Mouse (Mus musculus) urinary bladder, adult 2 months (tissue): ENCODE data around the gene Mtg2. TPM values are rescaled to one million over a fixed set of nuclear protein-coding genes. Genes with fewer than 3 reads are reported as not detected.

Experiments used
- DNase-seq: peaks from one replicate; pipeline ENCODE4 v3.0.0; 2022; ENCODE audit warnings: low spot score
- polyA plus RNA-seq: library from polyadenylated mRNA; depleted of rRNA; stranded (reverse); fragments of >200 nt; gene quantifications from 2 replicates; pipeline ENCODE4 v1.2.3, GENCODE M21; 2012

Mtg2 gene
- polyA plus RNA-seq, 1 experiment: 33.0 TPM

DNA sequence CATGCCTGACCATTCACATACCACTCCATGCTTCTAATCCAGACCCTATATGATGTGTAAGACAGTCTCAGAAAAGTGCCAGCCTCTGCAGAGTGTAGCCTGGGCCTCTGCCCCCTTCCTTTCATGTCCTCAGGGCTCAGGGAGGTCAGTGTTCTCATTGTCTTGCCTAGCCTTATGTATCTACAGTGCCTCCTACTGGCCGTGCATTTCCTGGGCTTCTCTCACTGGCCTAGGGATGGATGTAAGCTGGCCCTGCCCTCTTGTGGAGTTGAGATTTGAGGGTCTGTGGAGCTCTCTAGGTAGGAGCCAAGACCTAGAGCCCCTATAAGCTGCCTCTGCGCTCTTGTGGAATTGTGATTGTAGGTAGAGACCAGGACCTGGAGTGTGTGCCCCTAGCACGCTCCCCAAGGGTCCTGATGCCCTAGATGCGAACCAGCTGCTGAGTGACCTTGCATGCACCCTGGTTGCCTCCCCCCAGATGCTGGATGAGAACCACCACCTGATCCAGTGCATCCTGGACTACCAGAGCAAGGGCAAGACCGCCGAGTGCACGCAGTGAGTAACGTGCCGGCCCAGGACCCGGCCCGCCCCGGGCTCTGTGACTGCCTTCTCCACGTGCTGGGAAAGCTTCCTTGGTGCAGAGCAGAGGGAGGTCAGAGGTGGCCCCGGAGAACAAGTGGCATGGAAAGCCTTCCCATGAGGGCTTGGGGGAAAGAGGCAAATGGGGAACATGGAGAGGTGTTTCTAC, 18.2 kb upstream of the Mtg2 start:
- DNase-seq: no peak

- no peak for DNase-seq
Observed at GRCm38 (mm10) chr2:180053001-180053400, 17.4 kb upstream of the Mtg2 start.

- no peak for DNase-seq
Observed at GRCm38 (mm10) chr2:180063338-180064131, 6.9 kb upstream of the Mtg2 start.

GRCm38 (mm10) chr2:180069770-180070480, 463 bp upstream of the Mtg2 start:
- DNase-seq: no peak

DNA sequence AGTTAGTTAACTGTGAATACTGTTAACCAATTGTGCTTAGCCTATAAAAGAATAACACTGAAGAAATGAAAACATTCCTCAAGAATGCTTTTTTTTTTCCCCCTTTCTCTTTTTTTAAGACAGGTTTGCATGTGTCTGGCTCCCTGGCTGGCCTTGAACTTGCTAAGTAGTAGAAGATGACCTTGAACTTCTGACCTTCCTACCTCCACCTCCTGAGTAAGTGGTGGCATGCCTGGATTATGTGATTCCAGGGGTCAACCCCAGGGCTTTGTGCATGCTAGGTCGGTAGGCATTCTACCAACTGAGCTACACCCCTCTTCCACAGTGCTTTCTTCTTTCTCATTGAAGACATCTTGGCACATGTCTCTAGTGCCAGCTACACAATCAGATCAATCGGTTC, 1.3 kb downstream of the Mtg2 start:
- no peak for DNase-seq

GRCm38 (mm10) chr2:180072886-180073285, 2.5 kb downstream of the Mtg2 start:
- DNase-seq: no peak

DNA sequence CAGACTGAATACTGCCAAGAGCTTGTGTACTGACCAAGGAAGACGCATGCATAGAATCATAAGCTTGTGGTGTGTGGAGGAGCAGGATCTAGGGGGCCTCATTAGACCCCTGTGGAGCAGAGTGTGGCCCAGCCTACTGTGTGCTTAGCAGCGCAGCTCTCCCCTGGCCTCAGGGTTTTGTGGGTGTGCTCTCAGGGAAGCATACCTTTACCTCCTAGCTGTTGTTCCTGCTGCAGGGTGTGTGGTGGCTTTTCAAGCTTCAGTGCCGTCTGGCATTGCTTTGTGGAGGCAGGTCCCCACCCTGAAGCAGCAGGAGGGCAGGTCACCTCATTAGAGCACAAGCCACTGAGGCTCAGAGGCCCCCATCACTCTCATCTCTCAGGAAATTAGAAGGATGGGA, 7.2 kb downstream of the Mtg2 start:
- no peak for DNase-seq

DNA sequence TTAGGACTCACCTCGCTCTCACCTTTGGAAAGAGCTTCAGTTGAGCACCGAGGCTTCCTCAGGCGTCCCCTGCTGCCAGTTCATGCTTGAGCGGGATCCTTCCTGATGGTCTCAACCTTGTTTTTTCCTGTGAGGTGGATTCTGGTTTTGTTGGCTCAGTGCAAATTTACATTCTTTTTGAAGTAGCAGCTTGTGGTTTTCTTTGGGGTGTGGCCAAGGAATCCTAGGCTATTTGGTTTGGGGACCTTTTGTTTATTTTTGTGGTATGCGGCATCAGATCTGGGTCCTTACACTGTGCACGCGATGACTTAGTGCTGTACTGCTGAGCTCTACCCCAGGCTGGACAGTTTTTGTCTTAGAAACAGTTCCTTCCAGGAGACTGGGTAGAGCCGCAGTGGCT, 10.3 kb downstream of the Mtg2 start:
- no peak for DNase-seq

DNA sequence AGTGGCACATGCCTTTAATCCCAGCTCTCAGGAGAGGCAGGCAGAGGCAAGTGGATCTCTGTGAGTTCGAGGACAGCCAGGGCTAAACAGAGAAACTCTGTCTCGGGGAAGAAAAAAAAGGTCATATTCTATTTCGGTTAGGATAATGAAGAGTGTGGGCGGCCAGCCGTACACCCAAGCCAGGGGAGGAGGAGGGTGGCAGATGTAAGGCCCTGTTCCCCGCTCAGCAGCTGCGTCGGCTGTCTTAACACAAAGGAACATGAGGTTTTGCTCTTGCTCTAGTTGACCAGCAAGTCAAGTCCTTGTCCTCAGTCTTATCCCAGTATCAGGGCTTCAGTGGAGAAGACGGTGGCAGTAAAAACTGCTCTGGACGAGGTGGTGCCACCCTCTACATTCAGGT, 12.7 kb downstream of the Mtg2 start:
- DNase-seq: no peak

DNA sequence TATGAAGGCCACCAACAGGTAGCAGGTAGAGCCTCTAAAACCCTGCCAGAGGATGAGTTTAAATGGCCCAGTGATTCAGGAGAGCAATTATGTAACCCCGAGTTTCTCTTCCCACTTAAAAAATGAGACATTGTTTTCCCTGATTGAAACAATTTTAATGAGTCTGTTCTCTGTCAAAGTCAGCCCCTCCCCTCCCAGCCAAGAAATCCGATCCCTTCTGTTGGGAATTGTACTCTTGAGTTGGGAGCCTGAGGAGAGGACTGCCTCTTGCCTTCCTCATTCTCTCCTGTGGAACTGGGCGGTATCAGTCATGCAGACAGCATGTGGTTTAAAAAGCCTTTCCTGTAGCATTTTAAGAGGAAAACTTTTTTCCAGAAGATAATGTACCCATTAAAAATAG, 14.2 kb downstream of the Mtg2 start:
- DNase-seq: no peak

- no peak for DNase-seq
Observed at GRCm38 (mm10) chr2:180085926-180086636, 15.7 kb downstream of the Mtg2 start.

DNA sequence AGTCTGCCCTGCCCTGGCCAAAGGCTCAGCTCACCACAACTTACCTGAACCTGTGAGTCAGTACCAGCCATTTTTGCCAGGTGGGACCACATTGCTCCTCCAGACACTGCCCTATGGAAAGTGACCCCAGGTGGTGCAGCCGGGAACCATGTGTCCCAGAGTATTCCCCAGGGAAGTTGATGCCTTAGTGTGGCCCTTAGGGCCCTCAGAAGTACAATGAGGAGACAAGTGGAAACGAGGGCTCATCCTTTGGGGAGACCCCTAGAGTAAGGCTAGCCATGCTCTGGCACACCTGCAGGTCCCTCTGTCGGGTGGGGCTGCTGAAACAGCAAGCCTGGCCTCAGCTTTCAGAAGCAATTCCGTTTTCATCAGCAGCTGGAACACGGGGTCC, 16.2 kb downstream of the Mtg2 start:
- DNase-seq: no peak

DNA sequence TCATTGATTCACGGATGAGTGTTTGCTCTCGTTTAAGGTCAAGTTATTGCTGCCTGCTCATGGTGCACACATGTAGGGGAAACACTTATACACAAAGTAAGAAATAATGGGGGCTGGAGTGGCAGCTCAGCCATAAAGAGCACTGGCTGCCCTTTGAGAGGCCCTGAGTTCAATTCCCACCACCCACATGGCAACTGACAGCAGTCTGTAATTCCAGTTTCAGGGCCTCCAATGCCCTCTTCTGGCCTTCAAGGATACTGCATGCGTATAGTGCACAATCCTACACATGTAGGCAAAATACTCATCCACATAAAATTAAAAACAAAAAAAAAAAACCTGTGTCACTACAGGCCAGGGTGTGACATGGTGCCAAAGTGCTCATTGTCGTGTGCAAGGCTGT, 17.1 kb downstream of the Mtg2 start:
- no peak for DNase-seq

DNA sequence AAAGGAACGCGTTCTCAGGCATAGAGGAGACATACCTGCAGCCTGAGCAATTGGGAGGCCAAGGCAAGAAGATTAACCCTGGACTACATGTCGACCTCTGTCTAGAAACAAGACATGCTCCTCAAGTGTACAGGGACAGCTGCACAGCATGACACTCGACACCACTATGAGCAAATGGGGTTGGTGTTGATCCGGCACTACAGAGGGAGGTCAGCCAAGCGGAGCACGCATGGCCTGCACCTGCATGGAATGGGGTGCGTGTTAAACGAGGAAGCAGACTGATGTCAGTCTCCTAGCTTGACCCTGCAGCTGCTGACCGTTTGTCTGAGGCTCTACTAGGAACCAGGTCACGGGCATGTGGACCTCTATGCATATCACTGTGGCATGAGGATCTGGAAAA, 19.9 kb downstream of the Mtg2 start:
- DNase-seq: no peak

- no peak for DNase-seq
Observed at GRCm38 (mm10) chr2:180095711-180096110, 25.3 kb downstream of the Mtg2 start.

GRCm38 (mm10) chr2:180097585-180097984, 27.2 kb downstream of the Mtg2 start:
- no peak for DNase-seq

DNA sequence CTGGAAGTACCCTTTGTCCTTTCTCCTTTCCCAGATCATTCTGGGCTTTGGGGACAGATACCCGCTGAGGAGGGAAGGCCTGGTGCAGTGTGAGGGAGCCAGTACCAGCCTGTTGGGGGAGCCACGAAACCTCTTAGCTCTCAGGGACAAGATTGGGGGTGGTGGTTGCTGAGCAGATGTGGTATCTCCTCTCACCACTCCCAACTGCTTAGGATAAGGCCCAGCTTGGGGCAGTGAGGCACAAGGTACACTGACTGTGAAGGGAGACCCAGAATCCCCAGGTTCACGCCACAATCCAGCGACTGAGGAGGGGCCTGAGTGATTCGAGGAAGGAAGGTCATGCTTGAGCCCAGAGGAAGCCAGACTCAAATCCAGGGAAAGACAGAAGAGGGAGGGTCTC, 27.8 kb downstream of the Mtg2 start:
- no peak for DNase-seq

- DNase-seq: no peak
Observed at GRCm38 (mm10) chr2:180099529-180099928, 29.1 kb downstream of the Mtg2 start.

GRCm38 (mm10) chr2:180103151-180103977, 33.0 kb downstream of the Mtg2 start:
- DNase-seq: no peak

- peak; percentile 83 for DNase-seq
Observed at GRCm38 (mm10) chr2:180103978-180104658, 33.7 kb downstream of the Mtg2 start, which contains the start of gene Hrh3. Gene Hrh3 (minus strand): TSS chr2:180104488.
